Mouse (Mus musculus): ENCODE results near the gene Zfp523.

- no peak for TF ChIP-seq CTCF (IDR thresholded peaks at IDR 0.05; ENCODE audit: low read depth, low read length)
- no peak for TF ChIP-seq POLR2A (IDR thresholded peaks at IDR 0.05; ENCODE audit: borderline replicate concordance, low read depth, low read length)
Observed at GRCm38 (mm10) chr17:28246640-28247039, 69.7 kb downstream of the Zfp523 start.
